Mouse (Mus musculus) CH12.LX (cell line): ENCODE data around the gene Ubtd2. TPM values are rescaled to one million over a fixed set of nuclear protein-coding genes. Genes with fewer than 3 reads are reported as not detected.

ENCODE experiments used
- DNase-seq: peaks from one replicate; pipeline ENCODE4 v3.0.0-alpha.2; 2013; ENCODE audit errors: extremely low read depth
- H3K27ac ChIP-seq: 2 replicates; pipeline ENCODE4 v1.5.1; 2012; ENCODE audit warnings: low read depth, mild to moderate bottlenecking, control low read depth, moderate library complexity; ENCODE audit not compliant: insufficient read depth
- H3K27me3 ChIP-seq: replicated peaks from 2 replicates; pipeline ENCODE3; 2012; ENCODE audit warnings: inconsistent platforms
- H3K36me3 ChIP-seq, 2 experiments: replicated peaks in 1 of 2; 2 replicates each; pipeline versions ENCODE3 to v1.6.1; 2012; ENCODE audit warnings: inconsistent platforms in 1 of 2, low read length in 1 of 2, mild to moderate bottlenecking in 1 of 2, mixed read lengths in 1 of 2, moderate library complexity in 1 of 2; ENCODE audit not compliant: control insufficient read depth in 1 of 2, insufficient read depth in 1 of 2
- H3K4me1 ChIP-seq, 2 experiments: 2 replicates each; pipeline ENCODE4 v1.6.1; 2012; ENCODE audit warnings: inconsistent platforms in 1 of 2, moderate library complexity in 1 of 2; ENCODE audit not compliant: insufficient read depth in 2 of 2, control insufficient read depth in 1 of 2
- H3K4me2 ChIP-seq: 2 replicates; pipeline ENCODE4 v1.6.1; 2012; ENCODE audit warnings: low read depth, mild to moderate bottlenecking, control low read depth; ENCODE audit not compliant: poor library complexity, insufficient read depth, severe bottlenecking
- H3K4me3 ChIP-seq, 3 experiments: fragments of 150-350 bp in 1 of 3; sonication (generic) in 1 of 3; replicated peaks in 1 of 3; 2 replicates each; pipeline versions ENCODE3 to v1.5.1; 2011 to 2012; ENCODE audit warnings: low read depth in 2 of 3, low read length in 2 of 3, mild to moderate bottlenecking in 2 of 3, moderate library complexity in 2 of 3, control low read depth in 1 of 3, improper control_type of control experiment in 1 of 3, inconsistent platforms in 1 of 3, mixed read lengths in 1 of 3; ENCODE audit not compliant: poor library complexity in 1 of 3
- H3K79me2 ChIP-seq: replicated peaks from 2 replicates; pipeline ENCODE4 v1.6.1; 2012; ENCODE audit warnings: mild to moderate bottlenecking, moderate library complexity; ENCODE audit not compliant: control insufficient read depth, poor library complexity, insufficient read depth, severe bottlenecking; ENCODE audit errors: extremely low read depth
- H3K9ac ChIP-seq: 2 replicates; pipeline ENCODE4 v1.6.1; 2012; ENCODE audit warnings: low read depth, mild to moderate bottlenecking, control low read depth, moderate library complexity; ENCODE audit not compliant: insufficient read depth
- H3K9me3 ChIP-seq: replicated peaks from 2 replicates; pipeline ENCODE3; 2012; ENCODE audit warnings: low read length, inconsistent platforms, mixed read lengths
- CHD1 ChIP-seq: IDR thresholded peaks from 2 replicates; pipeline ENCODE4 v1.6.1; 2012; ENCODE audit warnings: low read depth, low read length, improper control_type of control experiment, inconsistent platforms
- CHD2 ChIP-seq: IDR thresholded peaks from 2 replicates; pipeline ENCODE4 v1.6.1; 2011; ENCODE audit warnings: low read length, improper control_type of control experiment
- CTCF ChIP-seq, 2 experiments: IDR thresholded peaks in 1 of 2; conservative IDR thresholded peaks in 1 of 2; 2 replicates each; pipeline ENCODE4 v1.5.1; 2011 to 2012; ENCODE audit warnings: low read depth in 2 of 2, low read length in 2 of 2, improper control_type of control experiment in 1 of 2, inconsistent platforms in 1 of 2, mild to moderate bottlenecking in 1 of 2, moderate library complexity in 1 of 2
- E2F4 ChIP-seq: IDR thresholded peaks from 2 replicates; pipeline ENCODE4 v1.6.1; 2011; ENCODE audit warnings: low read depth, low read length, improper control_type of control experiment; ENCODE audit not compliant: insufficient replicate concordance
- ETS1 ChIP-seq: conservative IDR thresholded peaks from 2 replicates; pipeline ENCODE4 v1.6.1; 2012; ENCODE audit warnings: low read depth, mild to moderate bottlenecking, inconsistent platforms, low read length, improper control_type of control experiment, moderate library complexity
- GABPA ChIP-seq: IDR thresholded peaks from 2 replicates; pipeline ENCODE4 v1.6.1; 2012; ENCODE audit warnings: low read depth, low read length, improper control_type of control experiment, inconsistent platforms; ENCODE audit not compliant: insufficient replicate concordance
- HCFC1 ChIP-seq: IDR thresholded peaks from 2 replicates; pipeline ENCODE4 v1.6.1; 2012; ENCODE audit warnings: low read depth, mild to moderate bottlenecking, inconsistent platforms, low read length, improper control_type of control experiment
- JUN ChIP-seq: IDR thresholded peaks from 2 replicates; pipeline ENCODE4 v1.6.1; 2011; ENCODE audit warnings: low read depth, mild to moderate bottlenecking, low read length, improper control_type of control experiment, moderate library complexity; ENCODE audit not compliant: insufficient read depth
- JUND ChIP-seq: conservative IDR thresholded peaks from 2 replicates; pipeline ENCODE4 v1.6.1; 2011; ENCODE audit warnings: low read depth, low read length, improper control_type of control experiment
- KAT2A ChIP-seq: IDR thresholded peaks from 2 replicates; pipeline ENCODE4 v1.6.1; 2012; ENCODE audit warnings: low read length, improper control_type of control experiment, inconsistent platforms; ENCODE audit not compliant: insufficient replicate concordance
- MAZ ChIP-seq: IDR thresholded peaks from 2 replicates; pipeline ENCODE4 v1.6.1; 2012; ENCODE audit warnings: low read depth, mild to moderate bottlenecking, inconsistent platforms, low read length, improper control_type of control experiment, moderate library complexity
- MEF2A ChIP-seq: IDR thresholded peaks from 2 replicates; pipeline ENCODE4 v1.6.1; 2014; ENCODE audit warnings: low read depth, mild to moderate bottlenecking, inconsistent platforms, low read length, improper control_type of control experiment, borderline replicate concordance
- MXI1 ChIP-seq: IDR thresholded peaks from 2 replicates; pipeline ENCODE4 v1.6.1; 2011; ENCODE audit warnings: mild to moderate bottlenecking, low read depth, low read length, improper control_type of control experiment
- NELFE ChIP-seq: IDR thresholded peaks from 2 replicates; pipeline ENCODE4 v1.6.1; 2011; ENCODE audit warnings: low read depth, low read length, improper control_type of control experiment
- NRF1 ChIP-seq: IDR thresholded peaks from 2 replicates; pipeline ENCODE4 v1.6.1; 2014; ENCODE audit warnings: low read depth, mild to moderate bottlenecking, inconsistent platforms, low read length, improper control_type of control experiment, moderate library complexity
- POLR2AphosphoS2 ChIP-seq: IDR thresholded peaks from 2 replicates; pipeline ENCODE4 v1.6.1; 2011; ENCODE audit warnings: low read depth, low read length, improper control_type of control experiment
- SMC3 ChIP-seq: IDR thresholded peaks from 2 replicates; pipeline ENCODE4 v1.6.1; 2011; ENCODE audit warnings: low read depth, low read length, improper control_type of control experiment
- TBP ChIP-seq: conservative IDR thresholded peaks from 2 replicates; pipeline ENCODE4 v1.6.1; 2011; ENCODE audit warnings: low read depth, low read length, improper control_type of control experiment
- UBTF ChIP-seq: IDR thresholded peaks from 2 replicates; pipeline ENCODE4 v1.6.1; 2012; ENCODE audit warnings: low read depth, mild to moderate bottlenecking, inconsistent platforms, low read length, improper control_type of control experiment, moderate library complexity
- USF2 ChIP-seq: conservative IDR thresholded peaks from 2 replicates; pipeline ENCODE4 v1.6.1; 2011; ENCODE audit warnings: low read depth, low read length, improper control_type of control experiment
- ZC3H11A ChIP-seq: IDR thresholded peaks from 2 replicates; pipeline ENCODE4 v1.6.1; 2012; ENCODE audit warnings: low read depth, mild to moderate bottlenecking, inconsistent platforms, low read length, improper control_type of control experiment
- ZMIZ1 ChIP-seq: IDR thresholded peaks from 2 replicates; pipeline ENCODE4 v1.6.1; 2012; ENCODE audit warnings: low read depth, mild to moderate bottlenecking, inconsistent platforms, low read length, improper control_type of control experiment
- ZNF384 ChIP-seq: IDR thresholded peaks from 2 replicates; pipeline ENCODE4 v1.6.1; 2012; ENCODE audit warnings: low read depth, low read length, improper control_type of control experiment, inconsistent platforms
- dilution Hi-C: fragments of 300-500 bp; cut with MboI; formaldehyde crosslinking; loops from 2 replicates; pipeline ENCODE4 v1.14.3; 2020; ENCODE audit warnings: low sequenced_read_pairs; ENCODE audit not compliant: extremely low pct_unique_long_range_greater_than_20kb, extremely low pct_ligation_motif_present
- in situ Hi-C: fragments of 300-500 bp; cut with MboI; formaldehyde crosslinking; loops from 3 replicates; pipeline ENCODE4 v1.14.3; 2019; ENCODE audit warnings: low sequenced_read_pairs, low pct_ligation_motif_present, low pct_unique_long_range_greater_than_20kb, mixed read lengths
- polyA plus RNA-seq: library from polyadenylated mRNA; unstranded; fragments of >175 nt; gene quantifications from 2 replicates; pipeline ENCODE4 v1.2.1, GENCODE M21; 2012; ENCODE audit warnings: low read depth; ENCODE audit not compliant: insufficient read length
- total RNA-seq, 2 experiments: library from RNA; depleted of rRNA; stranded (reverse); fragments of 300-350 nt in 1 of 2; fragments of >200 nt in 1 of 2; gene quantifications; 2 replicates each; pipeline ENCODE4 v1.2.3; 2012 to 2014

The Ubtd2 gene
- total and polyA plus RNA-seq, 3 experiments: 10.3 to 18.2 (median 17.8) TPM

DNA sequence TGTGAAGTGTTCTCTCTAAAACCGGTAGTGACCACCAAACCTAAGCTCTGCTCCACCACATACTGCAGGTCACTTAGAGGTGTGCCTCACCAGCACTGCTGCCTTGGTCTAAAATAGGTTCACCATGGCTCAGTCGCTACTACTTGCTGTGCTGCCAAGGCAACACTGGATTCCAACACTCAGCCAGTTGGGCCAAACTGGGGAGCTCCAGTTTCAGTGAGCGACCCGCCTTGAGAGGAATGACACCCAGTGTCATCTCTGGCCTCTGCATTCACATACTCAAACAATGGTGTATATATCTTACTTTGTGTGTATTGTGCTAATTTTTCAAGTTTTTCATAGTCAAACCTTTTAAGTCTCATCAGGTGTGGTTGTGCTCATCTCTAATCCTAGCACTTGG lies 63.6 kb downstream of the Ubtd2 start:
- dilution Hi-C loops (no loop called here), in situ Hi-C loops (no loop called here)
- TF ChIP-seq KAT2A (no peak), ZC3H11A (no peak), HCFC1 (no peak), NRF1 (no peak), CHD1 (no peak)
- Histone ChIP-seq H3K79me2 (no peaks in the 10 kb centered on the region), H3K4me2 (no peak overlapping the region), H3K4me1 (peaks cover under 1 to 2% of the 10 kb centered on the region in 2 experiments; a peak in 3 of 4 replicates), H3K27me3 (no peaks in the 10 kb centered on the region), H3K9me3 (no peaks in the 10 kb centered on the region), H3K36me3 (peaks cover 0 to 20% of the 10 kb centered on the region in 2 experiments), H3K27ac (no peak overlapping the region), H3K4me3 (no peak overlapping the region), H3K9ac (no peak overlapping the region)
- no peak for DNase-seq

DNA sequence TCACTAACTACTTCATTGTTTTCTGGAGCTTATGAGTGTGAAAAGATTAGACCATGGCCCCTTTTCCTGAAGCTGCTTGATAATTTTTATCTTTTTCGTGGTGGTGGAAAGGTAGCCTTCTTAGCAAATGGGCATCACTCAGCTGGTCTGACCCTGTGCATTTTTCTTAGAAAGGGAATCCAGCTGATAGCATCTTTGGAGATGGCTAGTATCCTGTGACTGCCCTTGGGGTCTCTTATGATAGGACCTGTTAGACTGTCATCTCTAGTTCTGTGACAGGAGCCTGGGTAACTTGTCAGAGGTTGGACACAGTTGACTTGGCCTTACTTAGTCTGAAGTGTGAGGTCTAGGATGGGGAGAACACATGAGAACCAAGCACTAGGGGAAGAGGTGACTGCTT lies 64.2 kb downstream of the Ubtd2 start:
- no peak overlapping the region for H3K27ac ChIP-seq
- no peak for TF ChIP-seq E2F4
- no peak for TF ChIP-seq ETS1
- no peak for TF ChIP-seq JUND
- TF ChIP-seq CTCF (conservative IDR thresholded peaks at IDR 0.05 in 1 of 2, IDR thresholded peaks at IDR 0.05 in 1 of 2; ENCODE audit: low read depth in 2 of 2, low read length in 2 of 2): no peak
- TF ChIP-seq GABPA: no peak
- TF ChIP-seq UBTF: no peak
- TF ChIP-seq SMC3: no peak
- TF ChIP-seq CHD2: no peak
- no peak for TF ChIP-seq MAZ
- no peak for TF ChIP-seq NRF1
- no peak for TF ChIP-seq NELFE
- no peak for TF ChIP-seq ZNF384
- no peak for TF ChIP-seq MEF2A
- TF ChIP-seq POLR2AphosphoS2: no peak
- no peak for TF ChIP-seq KAT2A
- no peak for TF ChIP-seq USF2
- no peak for TF ChIP-seq MXI1
- no peak for TF ChIP-seq TBP
- TF ChIP-seq ZMIZ1: no peak
- no peak for TF ChIP-seq JUN
- dilution Hi-C loops (no loop called here), in situ Hi-C loops (no loop called here)
- H3K27me3 ChIP-seq: no peaks in the 10 kb centered on the region
- no peaks in the 10 kb centered on the region for H3K9me3 ChIP-seq
- H3K4me2 ChIP-seq: no peak overlapping the region
- DNase-seq: no peak
- no peak overlapping the region for H3K4me3 ChIP-seq
- no peak overlapping the region for H3K9ac ChIP-seq
- no peaks in the 10 kb centered on the region for H3K79me2 ChIP-seq
- peaks cover 7 to 8% of the 10 kb centered on the region in 2 experiments for H3K4me1 ChIP-seq
- H3K36me3 ChIP-seq: peaks cover 0 to 20% of the 10 kb centered on the region in 2 experiments
